In genomic region chr12:40175171-40175570, GRCm38 (mm10) we compare ENCODE assay signal across 9 mouse cellular contexts. TPM values are rescaled to one million over a fixed set of nuclear protein-coding genes. Genes with fewer than 3 reads are reported as not detected.
"Had no signal": no experiment of that assay in that cellular context is flagged by ENCODE, and none has a peak within 500 bp of the region (broad histone marks: within the 10 kb centered on the region; RNA-seq: fewer than 3 reads in every experiment).

No protein-coding gene starts in this region.

RNA-seq across cellular contexts. Expression of gene Lsmem1, which starts 24.1 kb away (rescaled TPM):
- polyA plus RNA-seq: embryonic facial prominence, embryonic 10.5 days; embryonic facial prominence, embryonic 13.5 days; erythroblast, embryonic 14.5 days; forebrain, embryonic 10.5 days; forebrain, embryonic 11.5 days; forebrain, embryonic 13.5 days; forebrain, embryonic 15.5 days; forebrain, embryonic 16.5 days; gonadal fat pad, adult 2 months had no signal

RNA-seq across cellular contexts. Expression of gene Scin, which starts 41.1 kb away (rescaled TPM):
- polyA plus RNA-seq: embryonic facial prominence, embryonic 10.5 days; forebrain, embryonic 10.5 days; forebrain, embryonic 11.5 days; forebrain, embryonic 13.5 days; forebrain, embryonic 15.5 days; forebrain, embryonic 16.5 days had no signal
